Mouse (Mus musculus) E14TG2a.4 (cell line): ENCODE measurements around the gene Tprn.

Experiments used
- H3K27me3 ChIP-seq: 2 replicates; pipeline ENCODE4 v1.6.1; 2014; ENCODE audit warnings: low read length, control low read depth; ENCODE audit not compliant: insufficient read depth
- H3K36me3 ChIP-seq: 2 replicates; pipeline ENCODE4 v1.6.1; 2014; ENCODE audit warnings: low read length, control low read depth; ENCODE audit not compliant: insufficient read depth
- H3K4me1 ChIP-seq: replicated peaks from 2 replicates; pipeline ENCODE4 v1.6.1; 2014; ENCODE audit warnings: low read depth, low read length, control low read depth
- H3K4me3 ChIP-seq: replicated peaks from 2 replicates; pipeline ENCODE4 v1.5.1; 2014; ENCODE audit warnings: mild to moderate bottlenecking, low read length
- H3K9me3 ChIP-seq: 2 replicates; pipeline ENCODE4 v1.6.1; 2014; ENCODE audit warnings: low read length, control low read depth
- CTCF ChIP-seq: conservative IDR thresholded peaks from 2 replicates; pipeline ENCODE4 v1.5.1; 2014; ENCODE audit warnings: low read length
- NANOG ChIP-seq: IDR thresholded peaks from 2 replicates; pipeline ENCODE4 v1.6.1; 2014; ENCODE audit warnings: borderline replicate concordance, low read length, mixed read lengths
- POU5F1 ChIP-seq: IDR thresholded peaks from 2 replicates; pipeline ENCODE4 v1.6.1; 2014; ENCODE audit warnings: low read length, borderline replicate concordance

Gene Tprn

GRCm38 (mm10) chr2:25240310-25240709, 22.1 kb upstream of the Tprn start:
- Histone ChIP-seq H3K27me3 (peaks cover 17% of the 10 kb centered on the region), H3K4me3 (peak overlapping the region; percentile 78), H3K36me3 (peaks cover 16% of the 10 kb centered on the region), H3K9me3 (no peaks in the 10 kb centered on the region), H3K4me1 (peaks cover 85% of the 10 kb centered on the region)
- no peak for TF ChIP-seq NANOG

GRCm38 (mm10) chr2:25240723-25241437, 21.5 kb upstream of the Tprn start:
- Histone ChIP-seq H3K9me3 (no peaks in the 10 kb centered on the region), H3K36me3 (peaks cover 21% of the 10 kb centered on the region), H3K4me3 (peak overlapping the region; percentile 78), H3K27me3 (peaks cover 15% of the 10 kb centered on the region), H3K4me1 (peaks cover 85% of the 10 kb centered on the region)
- TF ChIP-seq CTCF (no peak), NANOG (no peak), POU5F1 (no peak)

DNA sequence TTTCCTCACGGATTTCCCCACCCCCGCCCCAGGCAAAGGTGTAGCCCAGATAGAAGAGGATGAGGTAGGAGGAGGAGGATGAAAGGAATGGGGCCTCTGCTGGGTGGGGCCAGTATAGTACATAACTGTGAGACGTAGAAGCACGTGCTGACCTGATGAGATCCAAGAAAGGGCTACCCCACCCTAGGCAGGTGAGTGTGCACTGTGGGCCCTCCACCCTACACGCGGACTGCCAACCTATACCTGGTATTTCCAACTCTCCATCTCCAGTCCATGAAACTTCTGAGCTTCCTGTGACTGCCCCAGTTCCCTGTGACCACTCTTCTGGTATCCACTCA, 21.0 kb upstream of the Tprn start:
- Histone ChIP-seq H3K9me3 (no peaks in the 10 kb centered on the region), H3K4me3 (peak overlapping the region; percentile 78), H3K4me1 (peaks cover 85% of the 10 kb centered on the region), H3K36me3 (peaks cover 27% of the 10 kb centered on the region), H3K27me3 (peaks cover 15% of the 10 kb centered on the region)
- TF ChIP-seq NANOG (no peak), POU5F1 (no peak), CTCF (no peak)

DNA sequence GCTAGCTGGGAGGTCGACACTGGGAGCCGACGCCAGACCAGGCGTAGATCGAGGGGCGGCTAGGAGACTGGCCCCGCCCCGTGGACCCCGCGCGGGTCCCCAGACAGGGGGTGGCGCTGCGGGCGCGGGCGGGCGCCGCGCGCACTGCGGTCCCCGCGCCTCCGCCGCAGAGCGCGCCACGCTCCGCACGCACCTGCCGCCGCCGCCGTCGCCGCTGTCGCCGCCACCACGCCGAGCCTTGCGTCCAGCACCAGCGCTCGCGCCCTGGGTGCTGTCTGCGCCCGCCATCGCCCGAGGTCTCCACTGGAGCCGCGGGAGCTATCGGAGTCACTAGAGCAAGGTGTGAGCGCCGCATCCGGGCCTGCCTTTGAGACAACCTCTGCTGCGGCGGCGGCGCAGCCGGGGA, 20.3 kb upstream of the Tprn start, which contains the start of the genes Rnf208 and Cysrt1:
Gene Rnf208, plus strand, starts transcription at position 155 of the 406 bp plus-strand sequence.
Gene Cysrt1, minus strand, starts transcription at position 352 of the 406 bp plus-strand sequence.
- Histone ChIP-seq H3K4me3 (peak within 1 kb of the TSS; percentile 78), H3K4me1 (peaks cover 85% of the 10 kb centered on the region), H3K9me3 (no peaks in the 10 kb centered on the region), H3K27me3 (peaks cover 15% of the 10 kb centered on the region), H3K36me3 (peaks cover 34% of the 10 kb centered on the region)
- no peak for TF ChIP-seq CTCF
- no peak for TF ChIP-seq POU5F1
- TF ChIP-seq NANOG: no peak

- H3K27me3 ChIP-seq: peaks cover 15% of the 10 kb centered on the region
- TF ChIP-seq POU5F1 (no peak), NANOG (no peak), CTCF (no peak)
- peak overlapping the region; percentile 78; the same call in 1 of the 2 replicates for H3K4me3 ChIP-seq
- peaks cover 85% of the 10 kb centered on the region for H3K4me1 ChIP-seq
- peaks cover 46% of the 10 kb centered on the region for H3K36me3 ChIP-seq
- no peaks in the 10 kb centered on the region for H3K9me3 ChIP-seq
Observed at GRCm38 (mm10) chr2:25243342-25243741, 19.1 kb upstream of the Tprn start.

DNA sequence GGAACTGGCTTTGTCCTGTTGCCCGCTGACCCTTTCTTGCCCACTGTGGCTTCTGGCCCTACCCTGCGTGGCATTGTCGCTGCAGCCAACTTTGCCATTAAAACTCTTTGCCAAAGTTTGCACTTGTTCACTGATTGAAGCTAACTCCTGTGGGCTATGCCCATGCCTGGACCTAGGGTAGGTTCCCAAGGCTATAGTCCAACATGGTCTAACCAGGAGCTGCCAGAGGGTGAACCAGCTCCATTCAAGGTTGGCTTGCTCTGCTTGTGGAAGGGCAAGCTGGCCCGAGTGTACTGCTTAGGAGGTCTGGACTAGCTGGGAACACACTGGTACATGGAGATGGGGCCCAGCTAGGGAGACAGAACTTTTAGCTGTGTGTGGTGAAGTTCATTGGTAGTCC, 18.3 kb upstream of the Tprn start:
- peaks cover 86% of the 10 kb centered on the region for H3K4me1 ChIP-seq
- TF ChIP-seq CTCF: no peak
- TF ChIP-seq NANOG: no peak
- no peak for TF ChIP-seq POU5F1
- H3K36me3 ChIP-seq: peaks cover 54% of the 10 kb centered on the region
- H3K9me3 ChIP-seq: no peaks in the 10 kb centered on the region
- peaks cover 15% of the 10 kb centered on the region for H3K27me3 ChIP-seq
- H3K4me3 ChIP-seq: no peak overlapping the region

GRCm38 (mm10) chr2:25246183-25247072, 16.0 kb upstream of the Tprn start, which contains the start of gene AL732309.1:
Gene AL732309.1, minus strand, starts transcription at chr2:25246863.
- H3K9me3 ChIP-seq: no peaks in the 10 kb centered on the region
- H3K4me1 ChIP-seq: peaks cover 78% of the 10 kb centered on the region
- H3K4me3 ChIP-seq: no peak within 1 kb of the TSS; the same call in 1 of the 2 replicates
- no peak for TF ChIP-seq CTCF
- TF ChIP-seq POU5F1: no peak
- no peak for TF ChIP-seq NANOG
- peaks cover 77% of the 10 kb centered on the region for H3K36me3 ChIP-seq
- H3K27me3 ChIP-seq: peaks cover 12% of the 10 kb centered on the region

DNA sequence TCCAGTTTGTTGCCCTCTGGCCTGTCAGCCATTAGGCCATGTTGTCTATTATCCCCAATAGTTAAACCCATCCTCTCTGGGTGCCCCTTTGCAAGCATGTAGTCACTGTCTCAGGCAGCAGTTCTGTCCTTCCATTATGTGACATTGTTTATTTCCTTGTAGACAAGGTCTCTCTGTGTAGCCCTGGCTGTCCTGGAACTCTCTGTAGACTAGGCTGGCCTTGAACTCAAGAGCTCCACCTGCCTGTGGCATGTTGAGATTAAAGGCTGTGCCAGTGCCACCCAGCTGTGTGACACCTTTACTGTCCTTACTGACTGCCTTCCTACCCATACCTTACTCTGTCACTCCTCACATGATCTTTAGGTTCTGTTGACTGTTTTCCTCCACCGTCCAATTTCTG, 10.1 kb upstream of the Tprn start:
- H3K36me3 ChIP-seq: peaks cover 69% of the 10 kb centered on the region
- no peak for TF ChIP-seq NANOG
- no peak for TF ChIP-seq POU5F1
- TF ChIP-seq CTCF: no peak; the same call in 1 of the 2 replicates
- no peaks in the 10 kb centered on the region for H3K9me3 ChIP-seq
- peaks cover 69% of the 10 kb centered on the region for H3K4me1 ChIP-seq
- no peaks in the 10 kb centered on the region for H3K27me3 ChIP-seq
- H3K4me3 ChIP-seq: no peak overlapping the region
